Mouse (Mus musculus) embryonic fibroblast, embryonic 13.5 days (primary cell): ENCODE measurements around the gene Nme6. TPM values are rescaled to one million over a fixed set of nuclear protein-coding genes. Genes with fewer than 3 reads are reported as not detected.

Source experiments
- H3K27ac ChIP-seq: 2 replicates; pipeline ENCODE4 v1.5.1; 2012; ENCODE audit warnings: low read length, control low read depth, inconsistent platforms; ENCODE audit not compliant: insufficient read depth
- H3K4me1 ChIP-seq: 2 replicates; pipeline ENCODE4 v1.6.1; 2011; ENCODE audit warnings: low read length; ENCODE audit not compliant: control insufficient read depth, insufficient read depth
- H3K4me3 ChIP-seq: 2 replicates; pipeline ENCODE4 v1.5.1; 2011; ENCODE audit warnings: mild to moderate bottlenecking, control low read depth, low read length; ENCODE audit not compliant: insufficient read depth
- CTCF ChIP-seq: IDR thresholded peaks from 2 replicates; pipeline ENCODE4 v1.5.1; 2011; ENCODE audit warnings: mild to moderate bottlenecking, control low read depth, low read length, moderate library complexity, borderline replicate concordance; ENCODE audit not compliant: insufficient read depth
- POLR2A ChIP-seq: IDR thresholded peaks from 2 replicates; pipeline ENCODE4 v1.6.1; 2011; ENCODE audit warnings: low read depth, mild to moderate bottlenecking, control low read depth, low read length, moderate library complexity
- polyA plus RNA-seq: library from polyadenylated mRNA; stranded (reverse); fragments of >200 nt; gene quantifications from 2 replicates; pipeline ENCODE4 v1.2.4, GENCODE M21; 2011; ENCODE audit warnings: low read depth; ENCODE audit not compliant: missing spikeins, insufficient read length

The Nme6 gene
- polyA plus RNA-seq, 1 experiment, result 21.3 TPM

DNA sequence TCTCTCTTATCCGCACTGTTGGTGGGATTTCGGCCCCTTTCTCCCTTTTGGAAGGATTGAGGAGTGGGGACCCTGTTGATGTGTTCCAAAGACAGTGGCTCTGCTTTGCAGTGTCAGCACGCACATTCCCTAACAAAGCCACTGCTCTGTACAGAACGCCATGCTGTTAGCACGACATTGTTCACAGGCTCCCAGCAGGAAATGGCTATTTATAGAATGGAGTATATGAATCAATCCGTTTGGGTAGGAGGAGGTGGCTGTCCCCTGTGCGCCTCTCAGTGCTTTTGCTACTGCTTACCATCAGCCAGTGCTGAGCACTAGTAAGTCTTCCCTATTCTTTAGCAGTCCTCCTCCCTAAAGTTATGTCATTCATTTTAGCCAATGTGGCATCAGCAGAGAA is 19.1 kb upstream of the Nme6 start:
- Histone ChIP-seq H3K4me1 (0 out of 2 replicates have a peak, but pooled peaks cover 2% of the 10 kb centered on the region), H3K4me3 (no peak overlapping the region), H3K27ac (no peak overlapping the region)
- TF ChIP-seq POLR2A (no peak), CTCF (no peak)

DNA sequence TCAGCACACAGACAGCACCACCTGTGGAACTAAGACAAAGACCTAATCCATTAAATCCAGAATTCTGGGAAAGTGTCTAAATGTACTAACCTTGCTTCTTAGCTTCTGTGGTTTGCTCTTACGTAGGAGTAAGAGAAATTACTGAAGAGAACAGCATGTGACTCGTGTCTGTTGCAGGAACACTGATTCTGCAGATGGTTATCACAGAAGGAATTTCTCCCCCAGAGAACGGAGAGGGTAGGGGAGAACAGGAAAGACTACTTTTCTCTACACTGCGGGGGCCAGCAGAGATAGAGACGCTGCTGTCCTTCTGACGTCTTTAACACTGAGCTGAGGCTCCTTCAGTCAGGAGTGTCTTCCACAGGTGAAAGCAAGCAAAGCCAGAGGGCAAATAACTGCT is 16.2 kb upstream of the Nme6 start:
- TF ChIP-seq POLR2A (no peak), CTCF (no peak)
- 0 out of 2 replicates have a peak, but pooled peaks cover 2% of the 10 kb centered on the region for H3K4me1 ChIP-seq
- H3K4me3 ChIP-seq, result no peak overlapping the region
- no peak overlapping the region for H3K27ac ChIP-seq

DNA sequence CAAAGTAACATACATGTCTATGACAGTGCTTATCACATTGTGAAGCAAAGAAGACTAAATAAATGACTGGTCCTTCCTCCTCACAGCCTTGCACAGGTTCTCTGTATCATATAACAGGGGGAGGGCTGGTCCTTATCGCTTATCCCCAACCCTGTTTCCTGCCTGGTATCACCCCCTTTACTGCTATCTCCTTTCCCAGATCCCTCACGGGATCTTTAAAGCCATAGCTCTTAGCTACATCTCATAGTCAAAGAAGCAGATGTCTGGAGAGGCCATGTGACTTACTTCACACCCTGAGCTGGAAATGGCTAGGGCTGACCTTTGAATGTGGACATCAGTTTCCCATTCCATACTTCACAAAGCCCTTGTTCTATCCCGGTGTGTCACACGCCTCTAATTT is 6.8 kb upstream of the Nme6 start:
- no peak overlapping the region for H3K4me3 ChIP-seq
- no peaks in the 10 kb centered on the region for H3K4me1 ChIP-seq
- no peak for TF ChIP-seq POLR2A
- no peak for TF ChIP-seq CTCF
- no peak overlapping the region for H3K27ac ChIP-seq

DNA sequence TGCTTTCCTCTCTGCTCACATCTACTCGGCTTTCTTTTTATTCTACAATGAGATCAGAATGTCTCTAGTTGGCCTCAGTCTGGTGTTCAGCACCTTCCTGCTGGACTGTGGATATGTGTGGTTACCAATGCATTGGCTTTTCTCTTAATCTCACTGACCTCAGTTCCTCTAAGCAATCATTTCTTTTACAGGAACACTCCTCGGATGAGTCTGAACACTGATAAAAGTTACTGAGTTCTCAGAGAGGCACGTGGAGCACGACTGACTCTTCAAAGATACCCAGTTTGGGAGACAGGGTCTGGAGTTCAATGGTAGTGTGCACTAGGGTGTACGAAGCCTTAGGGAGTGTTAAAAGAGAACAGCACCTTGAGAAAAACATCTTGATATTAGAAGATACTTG is 6.4 kb upstream of the Nme6 start:
- TF ChIP-seq CTCF (no peak), POLR2A (no peak)
- Histone ChIP-seq H3K4me1 (no peaks in the 10 kb centered on the region), H3K4me3 (no peak overlapping the region), H3K27ac (no peak overlapping the region)

DNA sequence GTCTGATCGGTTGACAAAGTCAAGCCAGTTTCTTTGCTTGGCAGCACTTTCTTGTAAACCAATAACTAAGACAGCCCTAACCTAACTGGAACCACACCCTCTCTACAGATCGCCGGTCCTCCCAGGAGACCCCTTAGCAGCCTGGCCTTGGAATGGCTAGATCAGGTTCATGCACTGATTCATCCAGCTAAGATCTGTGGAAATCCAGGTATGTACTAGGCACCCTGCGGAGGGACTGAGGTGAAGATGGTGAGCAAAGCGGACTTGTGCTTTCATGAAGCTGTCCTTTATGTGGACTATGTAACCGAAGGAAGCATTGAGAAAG is 501 bp downstream of the Nme6 start:
- Histone ChIP-seq H3K4me3 (peak overlapping the region; percentile 70), H3K4me1 (0 out of 2 replicates have a peak, but pooled peaks cover 3% of the 10 kb centered on the region), H3K27ac (no peak overlapping the region)
- TF ChIP-seq CTCF (no peak), POLR2A (no peak)

DNA sequence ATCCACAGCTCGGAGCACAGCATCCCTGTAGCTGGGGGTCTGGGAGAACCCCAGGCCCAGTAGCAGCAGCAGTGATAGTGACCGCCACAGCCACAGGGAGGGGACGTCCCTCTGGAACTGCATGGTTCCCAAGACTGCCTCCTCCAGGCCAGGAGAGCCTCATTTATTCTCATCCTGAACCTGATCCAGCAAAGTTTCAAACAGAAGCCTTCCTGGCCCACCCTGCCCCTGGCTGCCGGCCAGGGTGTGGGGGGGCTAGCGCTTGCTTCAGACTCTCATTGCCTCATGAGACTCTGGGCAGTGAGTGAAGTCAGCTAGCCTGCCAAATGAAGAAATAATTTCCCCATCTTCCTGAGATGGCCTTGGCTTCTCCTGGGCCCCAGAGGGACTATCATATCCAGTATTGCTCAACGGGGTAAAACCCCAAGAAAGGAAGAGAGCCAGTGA is 16.8 kb downstream of the Nme6 start, which contains the start of gene Camp:
TSS of gene Camp (minus strand) at position 306 of the 447 bp plus-strand sequence.
- TF ChIP-seq POLR2A, result no peak
- no peak for TF ChIP-seq CTCF
- no peak within 1 kb of the TSS for H3K4me3 ChIP-seq

DNA sequence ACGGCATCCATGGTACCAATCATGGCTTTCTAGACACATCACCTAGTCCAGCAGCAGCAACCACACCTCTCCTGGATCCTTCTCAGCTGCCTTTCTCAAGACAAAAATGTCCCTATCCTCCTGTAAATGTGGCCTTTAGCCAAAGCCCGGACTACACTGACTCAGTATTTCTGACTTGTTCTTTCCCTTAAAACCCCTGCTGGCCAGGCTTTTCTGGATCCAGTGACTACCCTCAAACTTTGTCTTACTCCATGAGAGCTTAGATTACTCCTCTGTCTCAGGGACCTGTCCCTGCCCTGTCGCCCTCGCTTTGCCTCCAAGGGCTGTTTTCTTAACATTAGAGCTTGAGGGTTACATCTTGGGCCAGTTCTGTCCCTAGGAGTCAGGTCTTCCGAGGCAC is 17.6 kb downstream of the Nme6 start:
- Histone ChIP-seq H3K4me3 (no peak overlapping the region), H3K4me1 (no peaks in the 10 kb centered on the region), H3K27ac (no peak overlapping the region)
- no peak for TF ChIP-seq CTCF
- TF ChIP-seq POLR2A, result no peak

More for the DNA sequence above, 16.8 kb downstream of the Nme6 start, which contains the start of gene Camp:
- H3K27ac ChIP-seq, result no peak within 1 kb of the TSS
- no peaks in the 10 kb centered on the region for H3K4me1 ChIP-seq

DNA sequence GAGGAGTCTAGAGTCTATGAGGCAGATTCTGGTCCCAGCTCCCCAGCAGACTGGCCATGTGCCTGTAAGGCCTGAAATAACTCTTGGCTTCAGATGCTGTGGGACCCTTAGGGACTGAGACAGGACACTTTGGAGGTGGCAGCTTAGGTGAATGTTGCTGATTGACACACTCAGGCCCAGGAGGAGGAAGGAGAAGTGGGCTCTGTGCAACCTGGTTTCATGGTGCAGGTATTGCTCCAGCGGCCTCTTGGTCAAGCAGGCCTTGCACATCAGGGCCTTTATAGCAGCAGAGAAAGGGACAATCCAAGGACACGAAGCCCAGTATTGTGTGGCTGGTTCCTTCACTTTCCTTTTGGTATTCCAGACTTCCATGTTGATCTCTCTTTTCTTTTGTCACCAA is 21.8 kb downstream of the Nme6 start:
- Histone ChIP-seq H3K27ac (no peak overlapping the region), H3K4me3 (no peak overlapping the region), H3K4me1 (no peaks in the 10 kb centered on the region)
- TF ChIP-seq POLR2A, result no peak
- no peak for TF ChIP-seq CTCF

DNA sequence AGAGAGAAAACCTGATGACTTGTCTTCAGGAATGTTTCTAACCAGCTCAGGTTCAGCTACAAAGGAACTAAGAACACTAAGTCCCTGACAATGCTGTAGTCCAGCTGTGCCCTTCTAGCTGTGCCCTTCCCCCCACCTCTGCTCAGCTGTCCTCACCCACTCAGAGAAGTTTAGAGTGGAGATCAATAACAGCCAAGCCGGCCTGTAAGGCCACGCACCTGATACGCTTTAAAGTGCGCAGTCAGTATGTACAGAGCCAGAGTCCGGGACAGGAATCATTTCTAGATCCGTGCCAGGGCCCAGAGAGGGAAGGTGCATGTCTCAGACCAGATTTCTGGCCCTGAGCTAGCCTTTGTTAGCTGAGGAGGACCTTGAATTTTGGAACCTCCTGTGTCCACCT is 23.4 kb downstream of the Nme6 start:
- Histone ChIP-seq H3K4me1 (no peaks in the 10 kb centered on the region), H3K27ac (no peak overlapping the region), H3K4me3 (no peak overlapping the region)
- no peak for TF ChIP-seq POLR2A
- TF ChIP-seq CTCF, result no peak

DNA sequence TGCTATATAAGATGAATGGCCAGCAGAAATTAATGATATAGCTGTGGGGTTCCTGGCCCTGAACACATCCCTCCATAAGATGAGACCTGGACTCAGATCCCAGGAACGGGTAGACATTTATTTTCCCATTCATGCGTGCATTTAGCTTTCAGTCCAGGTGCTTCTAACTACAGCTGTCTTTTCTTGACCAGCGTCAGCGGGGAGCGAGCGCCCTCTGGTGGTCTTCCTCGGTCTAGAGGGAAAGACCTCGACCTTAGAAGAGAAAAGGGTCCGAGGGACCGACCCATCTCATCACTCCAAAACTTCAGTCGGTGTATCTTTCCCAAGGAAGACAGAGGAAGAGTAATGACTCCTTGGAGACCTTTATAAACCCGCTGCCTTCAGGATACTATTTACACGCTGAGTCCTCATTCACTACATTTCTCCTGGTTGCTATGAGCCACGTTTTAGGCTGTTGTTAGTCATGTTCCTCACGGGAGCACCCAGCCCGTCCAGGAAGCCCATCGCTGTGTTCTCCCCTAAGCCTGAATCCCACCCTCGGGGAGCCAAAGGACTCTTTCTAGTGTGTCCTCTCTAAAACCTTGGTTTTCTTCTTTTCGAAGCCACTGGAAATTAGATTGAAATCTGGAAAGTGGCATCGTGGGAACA is 30.0 kb downstream of the Nme6 start:
- peak; percentile 78 for TF ChIP-seq CTCF
- no peak for TF ChIP-seq POLR2A
- Histone ChIP-seq H3K4me1 (no peaks in the 10 kb centered on the region; the same call in 1 of the 2 replicates), H3K27ac (no peak overlapping the region), H3K4me3 (no peak overlapping the region)

DNA sequence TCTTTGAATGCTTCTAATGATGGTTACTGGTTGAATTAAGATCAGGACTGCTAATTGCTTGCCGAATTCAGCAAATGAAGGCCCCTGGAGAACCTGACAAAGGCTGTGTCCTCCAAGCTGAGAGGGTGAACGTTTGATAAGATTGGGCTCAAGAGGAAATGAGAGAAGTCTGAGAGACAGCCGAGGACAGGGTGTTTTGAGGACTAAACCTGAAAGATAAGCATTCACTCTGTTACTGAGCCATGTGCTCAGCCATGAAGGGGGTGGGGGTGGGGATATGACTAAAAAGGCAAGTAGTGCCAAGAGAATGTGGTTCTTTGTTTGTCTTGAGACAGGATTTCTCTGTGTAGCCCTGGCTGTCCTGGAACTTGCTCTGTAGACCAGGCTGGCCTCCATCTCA is 30.5 kb downstream of the Nme6 start:
- Histone ChIP-seq H3K4me3 (no peak overlapping the region), H3K27ac (no peak overlapping the region), H3K4me1 (no peaks in the 10 kb centered on the region; the same call in 1 of the 2 replicates)
- TF ChIP-seq POLR2A, result no peak
- no peak for TF ChIP-seq CTCF
